Mouse (Mus musculus): ENCODE results near the gene Lrrc4b. TPM values are rescaled to one million over a fixed set of nuclear protein-coding genes. Genes with fewer than 3 reads are reported as not detected.
A peak's percentile ranks its signal among the peaks of the same experiment; 100 is the strongest.

Lrrc4b gene
- total and polyA plus RNA-seq, 3 experiments = 30.1 to 34.1 (median 33.2) TPM

GRCm38 (mm10) chr7:44443268-44444173 is 14.7 kb downstream of the Lrrc4b start:
- TF ChIP-seq POLR2A (IDR thresholded peaks at IDR 0.05; ENCODE audit: insufficient read depth, low read depth, low read length) (no peak), CTCF (IDR thresholded peaks at IDR 0.05) (0 out of 2 replicates have a peak, but pooled peaks have one; percentile 7)
- intact Hi-C loops (cut with DNase I) = no loop called here
- no peak for DNase-seq
- no peak overlapping the region for H3K9ac ChIP-seq (ENCODE audit: low read depth, low read length)
- no peaks in the 10 kb centered on the region for H3K36me3 ChIP-seq (ENCODE audit: control insufficient read depth, insufficient read depth, low read length)
- no peaks in the 10 kb centered on the region for H3K4me1 ChIP-seq (ENCODE audit: control insufficient read depth, insufficient read depth, low read length)
- peaks cover 2% of the 10 kb centered on the region; the same call in 1 of the 2 replicates for H3K27me3 ChIP-seq (ENCODE audit: control insufficient read depth, insufficient read depth, low read length)
- no peak overlapping the region for H3K27ac ChIP-seq
- H3K79me2 ChIP-seq (replicated peaks; ENCODE audit: control insufficient read depth, insufficient read depth, low read length) = no peaks in the 10 kb centered on the region
- 10% methylated on average over 20 of the region's 20 CpGs for WGBS
- H3K4me3 ChIP-seq = no peak overlapping the region

GRCm38 (mm10) chr7:44444886-44445527 is 16.2 kb downstream of the Lrrc4b start:
- Histone ChIP-seq H3K9ac (ENCODE audit: low read depth, low read length) (no peak overlapping the region), H3K27ac (no peak overlapping the region), H3K36me3 (ENCODE audit: control insufficient read depth, insufficient read depth, low read length) (no peaks in the 10 kb centered on the region), H3K79me2 (replicated peaks; ENCODE audit: control insufficient read depth, insufficient read depth, low read length) (no peaks in the 10 kb centered on the region), H3K4me1 (ENCODE audit: control insufficient read depth, insufficient read depth, low read length) (no peaks in the 10 kb centered on the region), H3K27me3 (ENCODE audit: control insufficient read depth, insufficient read depth, low read length) (peaks cover 2% of the 10 kb centered on the region; the same call in 1 of the 2 replicates), H3K4me3 (no peak overlapping the region)
- TF ChIP-seq POLR2A (IDR thresholded peaks at IDR 0.05; ENCODE audit: insufficient read depth, low read depth, low read length) = no peak
- 0 out of 2 replicates have a peak, but pooled peaks have one; percentile 44 for TF ChIP-seq EP300 (IDR thresholded peaks at IDR 0.05; ENCODE audit: insufficient read depth, low read depth, low read length)
- TF ChIP-seq CTCF (IDR thresholded peaks at IDR 0.05) = no peak
- intact Hi-C loops (cut with DNase I) = loop anchor here (5.0 kb wide), 1 partner anchor 37 kb away; no protein-coding TSS in a partner anchor
- peak in 1 of 2 experiments; percentile 51 for DNase-seq
- WGBS = 25% methylated on average over 29 of the region's 29 CpGs

- Histone ChIP-seq H3K27me3 (ENCODE audit: control insufficient read depth, insufficient read depth, low read length) (peaks cover 2% of the 10 kb centered on the region; the same call in 1 of the 2 replicates), H3K4me3 (no peak overlapping the region), H3K27ac (no peak overlapping the region), H3K79me2 (replicated peaks; ENCODE audit: control insufficient read depth, insufficient read depth, low read length) (no peaks in the 10 kb centered on the region), H3K36me3 (ENCODE audit: control insufficient read depth, insufficient read depth, low read length) (no peaks in the 10 kb centered on the region), H3K4me1 (ENCODE audit: control insufficient read depth, insufficient read depth, low read length) (no peaks in the 10 kb centered on the region), H3K9ac (ENCODE audit: low read depth, low read length) (no peak overlapping the region)
- TF ChIP-seq POLR2A (IDR thresholded peaks at IDR 0.05; ENCODE audit: insufficient read depth, low read depth, low read length) (no peak), EP300 (IDR thresholded peaks at IDR 0.05; ENCODE audit: insufficient read depth, low read depth, low read length) (no peak), CTCF (IDR thresholded peaks at IDR 0.05) (no peak)
- no peak for DNase-seq
- WGBS = 33% methylated on average over 7 of the region's 7 CpGs
- intact Hi-C loops (cut with DNase I) = loop anchor here (5.0 kb wide), 1 partner anchor 37 kb away; no protein-coding TSS in a partner anchor
Measured at GRCm38 (mm10) chr7:44445528-44445923, 16.7 kb downstream of the Lrrc4b start.

GRCm38 (mm10) chr7:44446070-44446855 is 17.4 kb downstream of the Lrrc4b start:
- DNase-seq = no peak
- TF ChIP-seq POLR2A (IDR thresholded peaks at IDR 0.05; ENCODE audit: insufficient read depth, low read depth, low read length) (no peak), CTCF (IDR thresholded peaks at IDR 0.05) (peak; percentile 36; the same call in 1 of the 2 replicates)
- H3K27ac ChIP-seq = no peak overlapping the region
- no peak overlapping the region for H3K9ac ChIP-seq (ENCODE audit: low read depth, low read length)
- no peaks in the 10 kb centered on the region for H3K4me1 ChIP-seq (ENCODE audit: control insufficient read depth, insufficient read depth, low read length)
- H3K79me2 ChIP-seq (replicated peaks; ENCODE audit: control insufficient read depth, insufficient read depth, low read length) = no peaks in the 10 kb centered on the region
- peaks cover 2% of the 10 kb centered on the region; the same call in 1 of the 2 replicates for H3K27me3 ChIP-seq (ENCODE audit: control insufficient read depth, insufficient read depth, low read length)
- WGBS = 29% methylated on average over 12 of the region's 12 CpGs
- intact Hi-C loops (cut with DNase I) = loop anchor here (5.0 kb wide), 1 partner anchor 36 kb away; no protein-coding TSS in a partner anchor
- no peaks in the 10 kb centered on the region for H3K36me3 ChIP-seq (ENCODE audit: control insufficient read depth, insufficient read depth, low read length)
- no peak overlapping the region for H3K4me3 ChIP-seq

- Histone ChIP-seq H3K9ac (ENCODE audit: low read depth, low read length) (no peak overlapping the region), H3K4me3 (no peak overlapping the region), H3K79me2 (replicated peaks; ENCODE audit: control insufficient read depth, insufficient read depth, low read length) (no peaks in the 10 kb centered on the region), H3K36me3 (ENCODE audit: control insufficient read depth, insufficient read depth, low read length) (no peaks in the 10 kb centered on the region), H3K4me1 (ENCODE audit: control insufficient read depth, insufficient read depth, low read length) (peaks cover 1% of the 10 kb centered on the region; the same call in 1 of the 2 replicates), H3K27me3 (ENCODE audit: control insufficient read depth, insufficient read depth, low read length) (no peaks in the 10 kb centered on the region), H3K27ac (no peak overlapping the region)
- WGBS = 6% methylated on average over 3 of the region's 3 CpGs
- DNase-seq = no peak
- intact Hi-C loops (cut with DNase I) = no loop called here
- TF ChIP-seq POLR2A (IDR thresholded peaks at IDR 0.05; ENCODE audit: insufficient read depth, low read depth, low read length) (no peak), EP300 (IDR thresholded peaks at IDR 0.05; ENCODE audit: insufficient read depth, low read depth, low read length) (no peak), CTCF (IDR thresholded peaks at IDR 0.05) (no peak)
Measured at GRCm38 (mm10) chr7:44453256-44453655, 24.4 kb downstream of the Lrrc4b start.
